Mouse (Mus musculus) embryonic facial prominence, embryonic 14.5 days (tissue): ENCODE results near the gene Lrp2bp. TPM values are rescaled to one million over a fixed set of nuclear protein-coding genes. Genes with fewer than 3 reads are reported as not detected.

Experiments used
- ATAC-seq: fragments of 200-750 bp; cut with Nextera tagmentation; 2 replicates; pipeline ENCODE4 v1.8.0; 2017; ENCODE audit warnings: low read depth, moderate number of reproducible peaks, moderate TSS enrichment
- DNase-seq: peaks from one replicate; pipeline ENCODE4 v3.0.0-alpha.2; 2015; ENCODE audit warnings: low spot score
- H3K27ac ChIP-seq: fragments of 300-500 bp; sonication (generic); replicated peaks from 2 replicates; pipeline ENCODE4 v1.5.1; 2014; ENCODE audit warnings: low read depth, mild to moderate bottlenecking, low read length, moderate library complexity
- H3K27me3 ChIP-seq: fragments of 300-500 bp; sonication (generic); replicated peaks from 2 replicates; pipeline ENCODE4 v1.6.1; 2014; ENCODE audit warnings: low read length; ENCODE audit not compliant: control insufficient read depth, insufficient read depth
- H3K36me3 ChIP-seq: fragments of 300-500 bp; sonication (generic); 2 replicates; pipeline ENCODE4 v1.6.1; 2014; ENCODE audit warnings: low read length, mixed read lengths; ENCODE audit not compliant: control insufficient read depth, insufficient read depth
- H3K4me1 ChIP-seq: fragments of 300-500 bp; sonication (generic); 2 replicates; pipeline ENCODE4 v1.6.1; 2014; ENCODE audit warnings: antibody characterized with exemption, low read length; ENCODE audit not compliant: control insufficient read depth, insufficient read depth
- H3K4me2 ChIP-seq: fragments of 300-500 bp; sonication (generic); 2 replicates; pipeline ENCODE4 v1.6.1; 2014; ENCODE audit warnings: low read depth, mild to moderate bottlenecking, low read length, moderate library complexity, mixed read lengths
- H3K4me3 ChIP-seq: fragments of 300-500 bp; sonication (generic); 2 replicates; pipeline ENCODE4 v1.5.1; 2014; ENCODE audit warnings: low read depth, mild to moderate bottlenecking, low read length
- H3K9ac ChIP-seq: fragments of 300-500 bp; sonication (generic); 2 replicates; pipeline ENCODE4 v1.6.1; 2014; ENCODE audit warnings: low read depth, mild to moderate bottlenecking, low read length, moderate library complexity, mixed read lengths
- H3K9me3 ChIP-seq: fragments of 300-500 bp; sonication (generic); 2 replicates; pipeline ENCODE4 v1.6.1; 2016; ENCODE audit warnings: low read length; ENCODE audit not compliant: control insufficient read depth
- WGBS: fragments of 180-500 bp; shearing (Covaris S2); extraction: QIAGEN DNeasy Blood & Tissue Kit; methylation state at CpG from one replicate; pipeline ENCODE4 v1.1.7; 2014; 5-methylcytosine and 5-hydroxymethylcytosine counted together
- polyA plus RNA-seq: library from polyadenylated mRNA; unstranded; fragments of >200 nt; fragmentation: Nextera tagmentation; extraction: Ambion mirVana; gene quantifications from 2 replicates; pipeline ENCODE4 v1.2.1, GENCODE M21; 2014

Gene Lrp2bp
- polyA plus RNA-seq, 1 experiment from 2014 or later = 1.1 TPM

- H3K4me2 ChIP-seq = peak overlapping the region; percentile 46
- 8% methylated on average over 17 of the region's 17 CpGs for WGBS
- ATAC-seq (peak; percentile 77), DNase-seq (peak; percentile 69)
- no peaks in the 10 kb centered on the region for H3K36me3 ChIP-seq
- no peaks in the 10 kb centered on the region for H3K27me3 ChIP-seq
- peaks cover 12% of the 10 kb centered on the region for H3K4me1 ChIP-seq
- peak overlapping the region; percentile 39; the same call in 1 of the 2 replicates for H3K27ac ChIP-seq
- H3K9me3 ChIP-seq = no peaks in the 10 kb centered on the region
- peak overlapping the region; percentile 14; the same call in 1 of the 2 replicates for H3K4me3 ChIP-seq
- H3K9ac ChIP-seq = 0 out of 2 replicates have a peak overlapping the region, but pooled peaks have one; percentile 37
Observed at GRCm38 (mm10) chr8:46010746-46011680, 11.9 kb downstream of the Lrp2bp start.

GRCm38 (mm10) chr8:46022203-46022602, 23.1 kb downstream of the Lrp2bp start:
- 90% methylated on average over 9 of the region's 9 CpGs for WGBS
- no peak for ATAC-seq
- H3K4me3 ChIP-seq = no peak overlapping the region
- no peaks in the 10 kb centered on the region for H3K27me3 ChIP-seq
- H3K4me2 ChIP-seq = no peak overlapping the region
- H3K27ac ChIP-seq = no peak overlapping the region
- H3K4me1 ChIP-seq = no peaks in the 10 kb centered on the region
- H3K36me3 ChIP-seq = no peaks in the 10 kb centered on the region
- no peak overlapping the region for H3K9ac ChIP-seq
- no peak for DNase-seq
- no peaks in the 10 kb centered on the region for H3K9me3 ChIP-seq

DNA sequence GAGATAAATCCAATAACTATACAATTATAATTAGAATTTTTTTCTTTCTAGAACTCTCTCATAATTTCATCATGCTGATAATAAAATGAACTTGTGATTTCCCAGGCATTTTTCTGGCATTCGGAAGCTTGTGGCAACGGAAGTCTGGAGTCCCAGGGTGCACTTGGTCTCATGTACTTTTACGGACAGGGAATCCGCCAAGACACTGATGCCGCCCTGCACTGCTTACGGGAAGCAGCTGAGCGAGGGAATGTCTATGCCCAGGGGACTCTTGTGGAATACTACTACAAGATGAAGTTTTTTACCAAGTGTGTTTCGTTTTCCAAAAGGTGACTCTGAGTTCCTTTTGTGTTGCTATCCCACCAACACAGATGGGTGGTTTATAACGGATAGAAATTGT, 23.7 kb downstream of the Lrp2bp start:
- no peak overlapping the region for H3K27ac ChIP-seq

DNA sequence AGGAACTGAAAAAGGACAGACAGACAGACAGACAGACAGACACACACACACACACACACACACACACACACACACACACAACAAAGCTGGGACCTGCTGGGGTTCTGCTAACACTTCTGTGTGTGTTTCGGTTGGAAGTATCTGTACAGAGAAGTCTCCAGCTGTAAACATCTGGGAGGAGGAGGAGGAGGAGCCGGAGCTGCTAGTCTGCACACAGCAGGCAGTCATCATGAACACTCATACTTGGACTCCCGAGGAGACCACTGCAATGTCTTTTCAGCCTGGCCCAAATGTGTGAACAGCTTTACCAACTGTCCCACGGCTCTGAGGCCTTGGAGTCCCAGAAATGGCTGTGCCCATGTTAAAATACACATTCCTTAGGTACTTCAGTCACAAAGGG, 25.3 kb downstream of the Lrp2bp start:
- no peak for DNase-seq
- no peaks in the 10 kb centered on the region for H3K27me3 ChIP-seq
- H3K9me3 ChIP-seq = no peaks in the 10 kb centered on the region
- no peak overlapping the region for H3K4me3 ChIP-seq
- H3K4me2 ChIP-seq = no peak overlapping the region
- 58% methylated on average over 4 of the region's 4 CpGs for WGBS
- ATAC-seq = no peak
- H3K27ac ChIP-seq = no peak overlapping the region
- no peaks in the 10 kb centered on the region for H3K36me3 ChIP-seq
- H3K4me1 ChIP-seq = no peaks in the 10 kb centered on the region
- no peak overlapping the region for H3K9ac ChIP-seq

More for the DNA sequence above, 23.7 kb downstream of the Lrp2bp start:
- H3K4me3 ChIP-seq = no peak overlapping the region
- no peaks in the 10 kb centered on the region for H3K36me3 ChIP-seq
- no peak for DNase-seq
- WGBS = 83% methylated on average over 9 of the region's 9 CpGs
- no peak overlapping the region for H3K9ac ChIP-seq
- H3K9me3 ChIP-seq = no peaks in the 10 kb centered on the region
- H3K4me2 ChIP-seq = no peak overlapping the region
- no peaks in the 10 kb centered on the region for H3K27me3 ChIP-seq
- H3K4me1 ChIP-seq = no peaks in the 10 kb centered on the region
- ATAC-seq = no peak

DNA sequence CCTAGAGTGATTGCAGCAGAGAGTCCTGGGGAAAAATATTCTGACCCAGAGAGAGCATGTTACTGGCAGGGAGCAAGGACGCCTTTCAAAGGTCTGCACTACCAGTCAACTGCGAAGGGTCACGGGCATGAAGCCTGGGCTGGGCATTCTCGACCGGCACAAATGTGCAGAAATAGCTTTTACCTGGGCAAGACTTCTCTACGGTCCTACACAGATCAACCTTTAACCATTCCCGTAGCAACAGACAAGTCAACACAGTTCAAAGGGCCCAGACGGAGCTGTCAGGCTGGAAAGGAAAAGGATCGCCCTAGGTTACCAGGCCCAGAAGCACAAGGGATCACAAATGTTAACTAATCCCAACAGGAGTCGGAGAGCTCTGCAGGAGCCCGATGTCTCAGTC, 37.1 kb downstream of the Lrp2bp start:
- H3K27ac ChIP-seq = no peak overlapping the region
- no peaks in the 10 kb centered on the region for H3K9me3 ChIP-seq
- no peak overlapping the region for H3K9ac ChIP-seq
- H3K27me3 ChIP-seq = no peaks in the 10 kb centered on the region
- no peak for DNase-seq
- no peaks in the 10 kb centered on the region for H3K36me3 ChIP-seq
- 0 out of 2 replicates have a peak, but pooled peaks cover 5% of the 10 kb centered on the region for H3K4me1 ChIP-seq
- ATAC-seq = no peak
- no peak overlapping the region for H3K4me3 ChIP-seq
- H3K4me2 ChIP-seq = no peak overlapping the region
- WGBS = 67% methylated on average over 11 of the region's 11 CpGs

- H3K27ac ChIP-seq = no peak overlapping the region
- no peaks in the 10 kb centered on the region for H3K9me3 ChIP-seq
- whole genome bisulfite sequencing = 64% methylated on average over 1 of the region's 1 CpGs
- H3K4me3 ChIP-seq = no peak overlapping the region
- H3K4me1 ChIP-seq = no peaks in the 10 kb centered on the region
- no peak overlapping the region for H3K4me2 ChIP-seq
- no peaks in the 10 kb centered on the region for H3K27me3 ChIP-seq
- no peak for ATAC-seq
- H3K9ac ChIP-seq = no peak overlapping the region
- 0 out of 2 replicates have a peak, but pooled peaks cover 11% of the 10 kb centered on the region for H3K36me3 ChIP-seq
- no peak for DNase-seq
Observed at GRCm38 (mm10) chr8:46039666-46040065, 40.6 kb downstream of the Lrp2bp start.

DNA sequence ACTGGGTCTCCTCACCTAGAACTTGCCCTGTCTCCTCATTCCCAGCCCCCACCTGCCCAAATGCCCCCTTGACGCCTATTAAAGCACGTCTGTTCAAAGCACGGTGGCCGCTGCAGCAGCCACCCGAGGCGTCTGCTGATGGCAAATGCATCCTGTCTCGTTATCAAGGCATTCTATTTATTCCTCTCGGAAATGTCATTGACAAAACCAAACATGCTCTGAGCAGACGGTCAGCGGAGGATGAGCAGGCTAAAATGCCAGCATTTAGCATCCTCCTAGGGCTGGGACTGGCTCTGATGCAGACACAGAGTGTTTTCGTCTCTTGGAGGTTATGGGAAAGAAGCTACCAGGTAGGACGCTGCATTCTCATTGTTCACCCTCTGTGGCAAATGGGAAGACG, 41.2 kb downstream of the Lrp2bp start:
- Histone ChIP-seq H3K27me3 (no peaks in the 10 kb centered on the region), H3K4me2 (no peak overlapping the region), H3K9ac (no peak overlapping the region), H3K27ac (no peak overlapping the region), H3K4me3 (no peak overlapping the region), H3K36me3 (0 out of 2 replicates have a peak, but pooled peaks cover 16% of the 10 kb centered on the region), H3K4me1 (no peaks in the 10 kb centered on the region), H3K9me3 (no peaks in the 10 kb centered on the region)
- DNase-seq (no peak), ATAC-seq (no peak)
- 77% methylated on average over 13 of the region's 13 CpGs for WGBS

DNA sequence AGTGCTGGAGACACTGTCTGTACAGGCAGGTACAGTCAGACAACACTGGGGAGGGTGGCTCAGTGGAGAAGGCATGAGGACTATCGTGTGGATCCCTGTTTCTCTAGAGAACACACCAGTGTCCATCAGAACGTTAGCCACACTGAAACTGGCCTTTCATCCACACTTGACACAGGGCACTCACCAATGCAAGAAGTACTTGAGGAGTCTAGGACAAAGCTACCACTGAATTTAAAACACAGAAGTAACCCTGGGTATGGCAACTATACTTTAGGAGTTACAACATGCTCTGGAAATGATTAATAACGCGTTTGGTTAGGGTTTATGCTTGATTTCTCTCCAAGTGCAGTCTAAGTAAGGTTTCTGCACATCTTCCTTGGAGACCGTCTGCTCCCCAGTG, 73.7 kb downstream of the Lrp2bp start:
- ATAC-seq (no peak), DNase-seq (no peak)
- Histone ChIP-seq H3K4me1 (no peaks in the 10 kb centered on the region; the same call in 1 of the 2 replicates), H3K4me2 (no peak overlapping the region), H3K27ac (no peak overlapping the region), H3K36me3 (0 out of 2 replicates have a peak, but pooled peaks cover 2% of the 10 kb centered on the region), H3K9ac (no peak overlapping the region), H3K4me3 (no peak overlapping the region), H3K27me3 (no peaks in the 10 kb centered on the region), H3K9me3 (no peaks in the 10 kb centered on the region; the same call in 1 of the 2 replicates)
- 79% methylated on average over 5 of the region's 5 CpGs for WGBS
